Mouse (Mus musculus): ENCODE results near the gene Nudt17. TPM values are rescaled to one million over a fixed set of nuclear protein-coding genes. Genes with fewer than 3 reads are reported as not detected.

Nudt17 gene
- polyA plus RNA-seq, 1 experiment from 2014 or later = 15.4 TPM

- Histone ChIP-seq H3K9me3 (no peaks in the 10 kb centered on the region), H3K4me2 (0 out of 2 replicates have a peak overlapping the region, but pooled peaks have one; percentile 1), H3K27ac (no peak overlapping the region), H3K4me1 (0 out of 2 replicates have a peak, but pooled peaks cover 10% of the 10 kb centered on the region), H3K36me3 (replicated peaks) (no peaks in the 10 kb centered on the region), H3K27me3 (replicated peaks) (no peaks in the 10 kb centered on the region), H3K9ac (no peak overlapping the region), H3K4me3 (no peak overlapping the region)
- ATAC-seq (replicated peaks) = peak; percentile 63
- 17% methylated on average over 12 of the region's 12 CpGs for WGBS
Observed at GRCm38 (mm10) chr3:96680269-96680956, 27.9 kb downstream of the Nudt17 start.

- Histone ChIP-seq H3K9ac (no peak overlapping the region), H3K9me3 (no peaks in the 10 kb centered on the region), H3K27ac (no peak overlapping the region), H3K4me2 (no peak overlapping the region), H3K36me3 (replicated peaks) (no peaks in the 10 kb centered on the region), H3K27me3 (replicated peaks) (no peaks in the 10 kb centered on the region), H3K4me3 (no peak overlapping the region), H3K4me1 (0 out of 2 replicates have a peak, but pooled peaks cover 10% of the 10 kb centered on the region)
- no peak for ATAC-seq (replicated peaks)
- WGBS = 19% methylated on average over 5 of the region's 5 CpGs
Observed at GRCm38 (mm10) chr3:96679159-96679674, 29.1 kb downstream of the Nudt17 start.

DNA sequence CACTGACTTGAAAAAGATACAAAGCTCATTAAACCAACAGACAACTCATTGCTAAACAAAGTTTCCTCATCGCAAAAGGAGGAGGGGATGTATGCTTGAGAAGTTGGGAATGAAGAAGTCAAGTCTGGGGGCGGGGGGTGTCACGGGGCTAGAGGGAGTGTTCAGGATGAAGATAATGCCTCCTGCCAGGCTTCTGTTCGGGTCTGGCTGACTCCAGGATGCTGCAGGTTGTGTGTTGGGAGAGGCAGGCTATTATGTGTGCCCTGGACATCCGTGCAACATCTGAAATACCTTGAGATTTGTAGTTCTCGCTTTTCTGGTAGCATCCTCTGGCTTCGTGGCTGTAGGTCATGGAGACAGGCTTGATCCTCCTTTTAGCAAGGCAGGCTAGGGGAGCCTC lies 29.9 kb downstream of the Nudt17 start:
- H3K4me3 ChIP-seq = no peak overlapping the region
- ATAC-seq (replicated peaks) = no peak
- H3K27me3 ChIP-seq (replicated peaks) = no peaks in the 10 kb centered on the region
- H3K4me1 ChIP-seq = 0 out of 2 replicates have a peak, but pooled peaks cover 10% of the 10 kb centered on the region
- H3K27ac ChIP-seq = no peak overlapping the region
- 58% methylated on average over 7 of the region's 7 CpGs for WGBS
- no peaks in the 10 kb centered on the region for H3K9me3 ChIP-seq
- H3K36me3 ChIP-seq (replicated peaks) = no peaks in the 10 kb centered on the region
- H3K4me2 ChIP-seq = no peak overlapping the region
- no peak overlapping the region for H3K9ac ChIP-seq

DNA sequence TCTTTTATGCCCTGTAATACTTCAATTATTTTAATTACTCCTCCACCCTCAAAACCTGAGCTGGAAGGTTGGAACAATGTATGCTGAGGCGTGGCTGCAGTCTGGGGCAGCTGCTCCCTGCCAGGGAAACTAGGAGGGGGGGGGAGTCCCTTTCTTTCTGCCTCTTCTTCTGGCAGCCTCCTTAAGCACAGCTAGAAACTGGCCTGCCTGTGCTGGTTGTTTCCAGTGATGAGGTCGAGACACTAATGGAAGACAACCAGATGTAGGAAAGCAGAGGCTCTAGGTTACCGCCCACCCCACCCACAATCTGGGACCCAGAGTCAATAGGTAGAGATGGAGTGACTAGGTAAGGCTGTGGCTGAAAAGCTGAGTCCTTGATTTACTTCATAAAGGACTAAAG lies 32.7 kb downstream of the Nudt17 start:
- WGBS = 39% methylated on average over 3 of the region's 3 CpGs
- Histone ChIP-seq H3K4me2 (no peak overlapping the region), H3K4me3 (no peak overlapping the region), H3K4me1 (0 out of 2 replicates have a peak, but pooled peaks cover 10% of the 10 kb centered on the region), H3K36me3 (replicated peaks) (no peaks in the 10 kb centered on the region), H3K27me3 (replicated peaks) (peaks cover 2% of the 10 kb centered on the region; the same call in 1 of the 2 replicates), H3K27ac (no peak overlapping the region), H3K9me3 (no peaks in the 10 kb centered on the region), H3K9ac (no peak overlapping the region)
- ATAC-seq (replicated peaks) = no peak

DNA sequence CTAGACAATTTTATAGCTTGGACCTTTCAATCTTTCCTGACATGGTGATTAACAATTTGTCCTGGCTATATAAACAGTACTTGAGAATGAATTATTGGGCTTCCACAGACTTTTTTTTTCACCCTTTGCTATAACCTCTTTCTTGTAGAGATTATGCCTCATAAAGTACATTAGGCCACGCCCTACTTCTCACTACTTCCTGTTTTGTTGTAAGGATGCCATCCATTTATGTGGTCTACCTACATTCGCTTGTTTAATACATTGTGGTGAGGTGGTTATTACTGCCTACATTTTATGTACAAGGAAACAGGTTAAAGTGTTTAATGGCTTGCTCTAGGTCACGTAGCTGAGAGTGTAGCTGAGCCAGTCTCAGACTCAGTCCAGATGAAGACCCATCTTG lies 33.2 kb downstream of the Nudt17 start:
- H3K9ac ChIP-seq = no peak overlapping the region

DNA sequence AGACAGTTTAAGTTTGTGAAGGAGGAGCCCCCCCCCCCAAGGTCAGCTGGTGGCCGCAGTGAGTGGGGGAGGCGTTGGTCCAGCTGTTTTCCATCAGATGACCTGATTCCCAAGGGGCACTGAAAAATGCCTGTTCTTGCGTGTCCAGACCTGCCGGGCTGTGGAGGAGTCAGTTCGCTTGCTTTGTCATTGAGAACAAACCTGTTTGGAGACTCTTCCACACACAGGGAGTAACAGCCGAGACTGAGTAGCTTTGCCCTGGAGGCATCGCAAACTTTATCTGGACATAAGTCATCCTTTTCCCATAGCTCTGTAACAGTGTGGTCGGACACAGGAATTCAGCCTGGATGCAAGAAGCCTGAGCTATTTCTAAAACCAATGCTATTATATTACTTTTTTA lies 33.9 kb downstream of the Nudt17 start:
- Histone ChIP-seq H3K4me3 (no peak overlapping the region), H3K36me3 (replicated peaks) (no peaks in the 10 kb centered on the region), H3K27ac (no peak overlapping the region), H3K4me1 (peaks cover 5% of the 10 kb centered on the region; the same call in 1 of the 2 replicates), H3K4me2 (no peak overlapping the region), H3K9ac (no peak overlapping the region), H3K27me3 (replicated peaks) (peaks cover 2% of the 10 kb centered on the region; the same call in 1 of the 2 replicates), H3K9me3 (no peaks in the 10 kb centered on the region)
- no peak for ATAC-seq (replicated peaks)
- 73% methylated on average over 8 of the region's 8 CpGs for WGBS

More for the DNA sequence above, 33.2 kb downstream of the Nudt17 start:
- H3K4me3 ChIP-seq = no peak overlapping the region
- no peaks in the 10 kb centered on the region for H3K9me3 ChIP-seq
- no peak overlapping the region for H3K27ac ChIP-seq
- ATAC-seq (replicated peaks) = no peak
- peaks cover 2% of the 10 kb centered on the region; the same call in 1 of the 2 replicates for H3K27me3 ChIP-seq (replicated peaks)
- no peak overlapping the region for H3K4me2 ChIP-seq
- peaks cover 9% of the 10 kb centered on the region; the same call in 1 of the 2 replicates for H3K4me1 ChIP-seq
- WGBS = 89% methylated on average over 3 of the region's 3 CpGs
- H3K36me3 ChIP-seq (replicated peaks) = no peaks in the 10 kb centered on the region

GRCm38 (mm10) chr3:96673514-96673913 lies 34.8 kb downstream of the Nudt17 start:
- 71% methylated on average over 4 of the region's 4 CpGs for WGBS
- Histone ChIP-seq H3K27me3 (replicated peaks) (peaks cover 2% of the 10 kb centered on the region; the same call in 1 of the 2 replicates), H3K9ac (no peak overlapping the region), H3K4me2 (no peak overlapping the region), H3K4me3 (no peak overlapping the region), H3K36me3 (replicated peaks) (no peaks in the 10 kb centered on the region), H3K27ac (no peak overlapping the region), H3K9me3 (no peaks in the 10 kb centered on the region), H3K4me1 (peaks cover 5% of the 10 kb centered on the region; the same call in 1 of the 2 replicates)
- ATAC-seq (replicated peaks) = no peak

DNA sequence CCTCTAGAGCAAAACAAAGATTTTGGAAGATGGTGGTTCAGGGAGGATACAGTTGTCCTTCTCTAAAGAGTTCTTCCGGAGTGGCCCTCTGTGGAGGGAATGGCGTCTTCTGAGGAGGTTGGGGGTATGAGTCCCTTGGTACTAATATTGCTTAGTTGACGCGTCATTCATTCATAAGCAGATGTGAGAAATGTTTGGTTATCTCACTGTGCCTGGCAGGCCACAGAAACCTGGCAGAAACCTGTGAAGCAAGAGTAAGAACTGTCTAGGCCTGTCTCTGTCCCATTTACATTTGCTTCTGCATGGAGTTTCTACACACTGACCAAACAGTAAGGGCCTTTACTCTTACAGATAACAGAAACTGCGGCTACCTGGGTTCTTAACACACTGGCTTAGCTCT lies 36.8 kb downstream of the Nudt17 start:
- H3K4me1 ChIP-seq = peaks cover 5% of the 10 kb centered on the region; the same call in 1 of the 2 replicates
- H3K27ac ChIP-seq = no peak overlapping the region
- no peaks in the 10 kb centered on the region for H3K36me3 ChIP-seq (replicated peaks)
- no peak overlapping the region for H3K4me2 ChIP-seq
- no peak overlapping the region for H3K9ac ChIP-seq
- no peak for ATAC-seq (replicated peaks)
- no peak overlapping the region for H3K4me3 ChIP-seq
- whole genome bisulfite sequencing = 93% methylated on average over 5 of the region's 5 CpGs
- peaks cover 2% of the 10 kb centered on the region; the same call in 1 of the 2 replicates for H3K27me3 ChIP-seq (replicated peaks)
- H3K9me3 ChIP-seq = no peaks in the 10 kb centered on the region

- Histone ChIP-seq H3K27me3 (replicated peaks) (peaks cover 2% of the 10 kb centered on the region; the same call in 1 of the 2 replicates), H3K4me3 (peak within 1 kb of the TSS; percentile 47), H3K9me3 (no peaks in the 10 kb centered on the region), H3K4me1 (peaks cover 5% of the 10 kb centered on the region; the same call in 1 of the 2 replicates), H3K9ac (peak within 1 kb of the TSS; percentile 34), H3K4me2 (peak within 1 kb of the TSS; percentile 58), H3K27ac (no peak within 1 kb of the TSS), H3K36me3 (replicated peaks) (no peaks in the 10 kb centered on the region)
- peak; percentile 94 for ATAC-seq (replicated peaks)
- WGBS = 5% methylated on average over 35 of the region's 35 CpGs
Observed at GRCm38 (mm10) chr3:96669727-96670468, 38.5 kb downstream of the Nudt17 start, which contains the start of gene Ankrd35. Gene Ankrd35, plus strand, starts transcription at chr3:96670131.

DNA sequence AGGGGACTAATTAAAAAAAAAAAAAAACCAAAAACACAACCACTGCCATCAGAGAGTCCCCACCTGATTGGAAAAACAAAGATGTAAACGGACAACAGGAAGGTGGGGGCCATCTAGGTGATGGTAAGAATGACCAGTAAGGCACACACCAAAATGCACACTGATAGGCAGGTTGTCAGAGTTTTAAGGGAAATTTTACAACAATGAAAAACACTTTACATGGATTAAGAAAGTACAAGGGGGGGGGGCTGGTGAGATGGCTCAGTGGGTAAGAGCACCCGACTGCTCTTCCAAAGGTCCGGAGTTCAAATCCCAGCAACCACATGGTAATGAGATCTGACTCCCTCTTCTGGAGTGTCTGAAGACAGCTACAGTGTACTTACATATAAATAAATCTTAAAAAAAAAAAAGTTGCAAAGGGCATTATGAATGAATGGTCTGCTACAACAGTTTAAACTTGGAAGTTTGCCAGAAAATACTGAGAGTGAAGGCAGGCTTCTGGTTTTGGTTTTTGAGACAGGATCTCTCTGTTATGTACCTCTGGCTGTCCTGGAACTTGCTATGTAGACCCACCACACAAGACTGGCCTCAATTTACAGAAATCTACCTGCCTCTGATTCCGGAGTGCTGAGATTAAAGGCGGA lies 39.8 kb downstream of the Nudt17 start:
- no peak overlapping the region for H3K9ac ChIP-seq
- peaks cover 2% of the 10 kb centered on the region; the same call in 1 of the 2 replicates for H3K27me3 ChIP-seq (replicated peaks)
- no peak overlapping the region for H3K4me2 ChIP-seq
- WGBS = 94% methylated on average over 5 of the region's 5 CpGs
- no peak for ATAC-seq (replicated peaks)
- H3K4me3 ChIP-seq = no peak overlapping the region
- H3K36me3 ChIP-seq (replicated peaks) = no peaks in the 10 kb centered on the region
- no peak overlapping the region for H3K27ac ChIP-seq
- H3K9me3 ChIP-seq = no peaks in the 10 kb centered on the region
- H3K4me1 ChIP-seq = peaks cover 11% of the 10 kb centered on the region; the same call in 1 of the 2 replicates

GRCm38 (mm10) chr3:96667316-96667715 lies 41.0 kb downstream of the Nudt17 start:
- ATAC-seq (replicated peaks) = no peak
- no peaks in the 10 kb centered on the region for H3K9me3 ChIP-seq
- H3K9ac ChIP-seq = no peak overlapping the region
- no peak overlapping the region for H3K27ac ChIP-seq
- 30% methylated on average over 1 of the region's 1 CpGs for WGBS
- H3K4me1 ChIP-seq = peaks cover 20% of the 10 kb centered on the region
- peaks cover 2% of the 10 kb centered on the region; the same call in 1 of the 2 replicates for H3K27me3 ChIP-seq (replicated peaks)
- H3K4me2 ChIP-seq = no peak overlapping the region
- H3K36me3 ChIP-seq (replicated peaks) = no peaks in the 10 kb centered on the region
- H3K4me3 ChIP-seq = no peak overlapping the region

DNA sequence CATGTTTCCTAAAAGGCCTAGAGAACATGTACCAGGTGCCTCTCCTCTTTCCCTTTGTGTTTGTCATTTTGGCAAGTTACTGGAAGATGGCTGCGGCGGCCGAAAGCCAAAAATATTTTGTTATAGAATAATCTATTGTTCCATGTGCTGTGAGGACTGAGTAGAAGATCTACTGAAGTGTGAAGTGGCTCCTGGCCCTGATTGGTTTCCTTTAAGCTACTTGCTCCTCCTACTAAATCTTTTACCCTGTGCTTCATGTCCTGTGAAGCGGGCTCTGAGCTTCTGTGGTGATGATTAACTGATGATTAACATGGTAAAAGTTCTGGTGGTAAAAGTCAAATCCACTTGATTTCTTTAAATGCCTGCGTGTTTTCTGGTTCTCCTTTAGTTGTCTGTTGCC lies 41.4 kb downstream of the Nudt17 start:
- H3K4me3 ChIP-seq = no peak overlapping the region
- WGBS = 92% methylated on average over 5 of the region's 5 CpGs

More for the DNA sequence above, 41.4 kb downstream of the Nudt17 start:
- Histone ChIP-seq H3K9me3 (no peaks in the 10 kb centered on the region), H3K27ac (no peak overlapping the region), H3K27me3 (replicated peaks) (peaks cover 2% of the 10 kb centered on the region; the same call in 1 of the 2 replicates), H3K4me1 (peaks cover 20% of the 10 kb centered on the region), H3K4me2 (no peak overlapping the region), H3K9ac (no peak overlapping the region), H3K36me3 (replicated peaks) (no peaks in the 10 kb centered on the region)
- ATAC-seq (replicated peaks) = no peak
